Mouse (Mus musculus): Measurements from ENCODE around the gene Ugt8a.

GRCm38 (mm10) chr3:125969458-125969857 lies 31.0 kb upstream of the Ugt8a start:
- TF ChIP-seq POLR2A (IDR thresholded peaks at IDR 0.05; ENCODE audit: borderline replicate concordance, extremely low read depth, low read depth, low read length), result no peak
- no peak for TF ChIP-seq CTCF (IDR thresholded peaks at IDR 0.05; ENCODE audit: insufficient read depth, low read length)

Data from lung, adult 2 months (tissue).